15 mouse cellular contexts compared by ENCODE assay signal in the genomic region with DNA sequence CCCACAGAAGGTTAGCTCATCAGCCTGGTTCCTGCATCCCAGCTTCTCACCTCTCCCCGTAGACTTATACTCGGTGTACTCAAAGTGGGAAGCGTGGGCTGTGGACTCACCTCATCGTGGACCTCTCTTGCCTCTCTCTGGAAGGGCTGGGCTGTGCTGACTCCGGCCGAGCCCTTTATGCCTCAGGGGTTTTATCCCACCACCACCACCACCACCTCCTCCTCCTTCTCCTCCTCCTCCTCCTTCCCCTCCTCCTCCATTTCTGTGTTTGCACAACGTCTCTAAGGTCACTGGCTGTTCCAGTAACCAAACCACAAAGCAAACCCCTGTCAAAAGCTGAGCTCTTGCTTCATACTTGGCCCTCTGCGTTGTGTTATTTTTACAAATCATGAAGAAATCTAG. TPM values are rescaled to one million over a fixed set of nuclear protein-coding genes. Genes with fewer than 3 reads are reported as not detected.
DNase-seq lines count a peak whose midpoint lies in the region; ATAC-seq and TF ChIP-seq lines count a peak whose summit lies in the region.
"Had no signal": no experiment of that assay in that cellular context is flagged by ENCODE, and none has a peak within 500 bp of the region (broad histone marks: within the 10 kb centered on the region; RNA-seq: fewer than 3 reads in every experiment).

A gene (minus strand): TSS at position 273 of the 402 bp plus-strand sequence.

- no peak for TF ChIP-seq EP300 in liver, embryonic 14.5 days (IDR thresholded peaks at IDR 0.05; ENCODE audit: low read depth)
- TF ChIP-seq EP300 in heart, adult 2 months (IDR thresholded peaks at IDR 0.05; ENCODE audit: insufficient read depth, low read depth, low read length): no peak

- no peak within 1 kb of the TSS for H3K4me2 ChIP-seq in liver, embryonic 14.5 days (ENCODE audit: low read depth)
- H3K4me2 ChIP-seq in hindbrain, embryonic 12.5 days (replicated peaks): no peak within 1 kb of the TSS
- H3K4me2 ChIP-seq in intestine, embryonic 15.5 days (replicated peaks): no peak within 1 kb of the TSS
- H3K4me2 ChIP-seq: embryonic facial prominence, embryonic 15.5 days; kidney, embryonic 15.5 days had no signal

- 38% methylated on average over 8 of the region's 8 CpGs for WGBS in liver, embryonic 14.5 days (ENCODE audit: insufficient replicate concordance)
- 72% methylated on average over 8 of the region's 8 CpGs for WGBS in hindbrain, embryonic 12.5 days
- WGBS in intestine, embryonic 15.5 days: 61% methylated on average over 8 of the region's 8 CpGs
- 65% methylated on average over 8 of the region's 8 CpGs for WGBS in heart, adult 2 months

- no peaks in the 10 kb centered on the region for H3K27me3 ChIP-seq in liver, embryonic 14.5 days (ENCODE audit: control insufficient read depth, insufficient read depth, low read length)
- no peaks in the 10 kb centered on the region; the same call in 1 of the 2 replicates for H3K27me3 ChIP-seq in hindbrain, embryonic 12.5 days
- H3K27me3 ChIP-seq in intestine, embryonic 15.5 days (replicated peaks): no peaks in the 10 kb centered on the region
- H3K27me3 ChIP-seq in heart, adult 2 months (ENCODE audit: control insufficient read depth, insufficient read depth, low read length): no peaks in the 10 kb centered on the region
- H3K27me3 ChIP-seq: embryonic facial prominence, embryonic 15.5 days; kidney, embryonic 15.5 days had no signal

- no peaks in the 10 kb centered on the region; a peak in 1 of 4 replicates for H3K4me1 ChIP-seq in liver, embryonic 14.5 days (replicated peaks; ENCODE audit: control insufficient read depth in 2 of 2, insufficient read depth in 2 of 2, low read length in 1 of 2)
- H3K4me1 ChIP-seq in hindbrain, embryonic 12.5 days: no peaks in the 10 kb centered on the region
- H3K4me1 ChIP-seq in intestine, embryonic 15.5 days (replicated peaks): no peaks in the 10 kb centered on the region
- no peaks in the 10 kb centered on the region for H3K4me1 ChIP-seq in heart, adult 2 months (ENCODE audit: control insufficient read depth, insufficient read depth, low read length)
- H3K4me1 ChIP-seq: embryonic facial prominence, embryonic 15.5 days; kidney, embryonic 15.5 days; midbrain, embryonic 10.5 days had no signal

- no peak for TF ChIP-seq POLR2A in heart, adult 2 months (IDR thresholded peaks at IDR 0.05; ENCODE audit: insufficient read depth, low read depth, low read length)

- no peak within 1 kb of the TSS for H3K9ac ChIP-seq in liver, embryonic 14.5 days (replicated peaks)
- no peak within 1 kb of the TSS for H3K9ac ChIP-seq in hindbrain, embryonic 12.5 days
- no peak within 1 kb of the TSS for H3K9ac ChIP-seq in intestine, embryonic 15.5 days
- no peak within 1 kb of the TSS for H3K9ac ChIP-seq in heart, adult 2 months (ENCODE audit: low read depth, low read length)
- H3K9ac ChIP-seq: embryonic facial prominence, embryonic 15.5 days; kidney, embryonic 15.5 days had no signal

- no peaks in the 10 kb centered on the region for H3K79me2 ChIP-seq in heart, adult 2 months (replicated peaks; ENCODE audit: control insufficient read depth, insufficient read depth, low read length)

- H3K9me3 ChIP-seq in liver, embryonic 14.5 days (ENCODE audit: control insufficient read depth, low read length): no peaks in the 10 kb centered on the region
- no peaks in the 10 kb centered on the region for H3K9me3 ChIP-seq in hindbrain, embryonic 12.5 days (replicated peaks)
- no peaks in the 10 kb centered on the region for H3K9me3 ChIP-seq in intestine, embryonic 15.5 days
- H3K9me3 ChIP-seq: embryonic facial prominence, embryonic 15.5 days; G1E; kidney, embryonic 15.5 days; midbrain, embryonic 10.5 days had no signal

- DNase-seq in gastrocnemius, adult 18-20 months (ENCODE audit: low spot score): no peak
- DNase-seq in gastrocnemius, adult 2 months: no peak
- DNase-seq in adrenal gland, postnatal 4 days (ENCODE audit: low spot score in 2 of 2): no peak
- DNase-seq in liver, embryonic 14.5 days (ENCODE audit: low read depth in 3 of 3, low spot score in 3 of 3): peak in 1 of 3 experiments; percentile 28
- DNase-seq in heart, adult 2 months: no peak
- DNase-seq: cerebellum, postnatal 10 days had no signal

- TF ChIP-seq CTCF in gastrocnemius, adult 2 months (IDR thresholded peaks at IDR 0.05): no peak
- TF ChIP-seq CTCF in liver, embryonic 14.5 days (IDR thresholded peaks at IDR 0.05; ENCODE audit: low read depth): no peak
- TF ChIP-seq CTCF in heart, adult 2 months (IDR thresholded peaks at IDR 0.05): no peak

- no peaks in the 10 kb centered on the region for H3K36me3 ChIP-seq in liver, embryonic 14.5 days (replicated peaks; ENCODE audit: control insufficient read depth, insufficient read depth, low read depth)
- H3K36me3 ChIP-seq in hindbrain, embryonic 12.5 days: no peaks in the 10 kb centered on the region
- no peaks in the 10 kb centered on the region for H3K36me3 ChIP-seq in intestine, embryonic 15.5 days
- no peaks in the 10 kb centered on the region for H3K36me3 ChIP-seq in heart, adult 2 months (ENCODE audit: control insufficient read depth, insufficient read depth, low read length)
- H3K36me3 ChIP-seq: embryonic facial prominence, embryonic 15.5 days; kidney, embryonic 15.5 days had no signal

- intact Hi-C loops in gastrocnemius, adult 2 months (cut with DNase I): no loop called here
- intact Hi-C loops in heart, adult 2 months (cut with DNase I): no loop called here

- no peak for ATAC-seq in liver, embryonic 14.5 days (ENCODE audit: insufficient read depth)
- ATAC-seq in megakaryocyte, adult 5-6 weeks (ENCODE audit: poor library complexity, severe bottlenecking): peak; percentile 81
- no peak for ATAC-seq in hindbrain, embryonic 12.5 days (ENCODE audit: low FRiP score)
- ATAC-seq in intestine, embryonic 15.5 days: no peak

- H3K27ac ChIP-seq in gastrocnemius, adult 2 months: no peak within 1 kb of the TSS
- H3K27ac ChIP-seq in liver, embryonic 14.5 days: no peak within 1 kb of the TSS
- no peak within 1 kb of the TSS for H3K27ac ChIP-seq in hindbrain, embryonic 12.5 days
- H3K27ac ChIP-seq in intestine, embryonic 15.5 days: no peak within 1 kb of the TSS
- H3K27ac ChIP-seq in heart, adult 2 months: no peak within 1 kb of the TSS
- H3K27ac ChIP-seq: embryonic facial prominence, embryonic 15.5 days; kidney, embryonic 15.5 days; midbrain, embryonic 10.5 days had no signal

- H3K4me3 ChIP-seq in gastrocnemius, adult 2 months: no peak within 1 kb of the TSS
- H3K4me3 ChIP-seq in liver, embryonic 14.5 days (ENCODE audit: insufficient read depth in 1 of 2, low read depth in 2 of 2, low read length in 2 of 2): no peak within 1 kb of the TSS; a peak in 1 of 4 replicates
- H3K4me3 ChIP-seq in hindbrain, embryonic 12.5 days: no peak within 1 kb of the TSS
- H3K4me3 ChIP-seq in intestine, embryonic 15.5 days (replicated peaks): no peak within 1 kb of the TSS
- no peak within 1 kb of the TSS for H3K4me3 ChIP-seq in heart, adult 2 months
- H3K4me3 ChIP-seq: embryonic facial prominence, embryonic 15.5 days; kidney, embryonic 15.5 days; midbrain, embryonic 10.5 days had no signal

RNA-seq across cellular contexts. Expression of the gene that starts here (rescaled TPM):
- total RNA-seq in gastrocnemius, adult 18-20 months (2021): 10 to 100 TPM; 12.9 to 28.3 TPM
- total RNA-seq in gastrocnemius, adult 2 months (2021): 1 to 10 TPM; 1.6 to 7.0 TPM
- 100 to 1,000 TPM in 1 of 2 experiments, 10 to 100 TPM in 1; 21.3 to 285 TPM for total RNA-seq in adrenal gland, postnatal 4 days (2021)
- 21.8 and 31.9 TPM in 2 replicates for polyA plus RNA-seq in liver, embryonic 14.5 days (2012; rRNA removed)
- polyA plus RNA-seq in liver, embryonic 14.5 days (2014; fragmentation: Nextera tagmentation; extraction: Ambion mirVana): 27.8 and 50.8 TPM in 2 replicates
- 423 and 468 TPM in 2 replicates for total RNA-seq in megakaryocyte, adult 5-6 weeks (2015)
- total RNA-seq in megakaryocyte, adult 5-6 weeks (2017): 646 and 667 TPM in 2 replicates
- 0.77 and 1.2 TPM in 2 replicates for polyA plus RNA-seq in hindbrain, embryonic 12.5 days (2016; fragmentation: Nextera tagmentation; extraction: Ambion mirVana)
- polyA plus RNA-seq in intestine, embryonic 15.5 days (2015; fragmentation: Nextera tagmentation; extraction: Ambion mirVana): 2.2 and 3.6 TPM in 2 replicates
- 1 to 10 TPM; 6.7 to 8.9 TPM for total RNA-seq in heart, adult 2 months (2021)
- polyA plus RNA-seq in heart, adult 2 months (2012; rRNA removed): 21.2 and 76.1 TPM in 2 replicates
- total RNA-seq: G1E; left cerebral cortex, postnatal 10 days had no signal
- polyA plus RNA-seq: neural tube, embryonic 14.5 days had no signal
